Mouse (Mus musculus) MEL (cell line): ENCODE data around the gene Ssu2.

ENCODE experiments used
- CTCF ChIP-seq, 3 experiments: IDR thresholded peaks in 2 of 3; conservative IDR thresholded peaks in 1 of 3; 2 replicates each; pipeline ENCODE4 v1.5.1; 2011 to 2012; ENCODE audit warnings: low read length in 3 of 3, low read depth in 2 of 3, mild to moderate bottlenecking in 2 of 3, improper control_type of control experiment in 1 of 3, inconsistent platforms in 1 of 3, mixed read lengths in 1 of 3, moderate library complexity in 1 of 3; ENCODE audit not compliant: control insufficient read depth in 1 of 3, insufficient read depth in 1 of 3, poor library complexity in 1 of 3, severe bottlenecking in 1 of 3
- ETS1 ChIP-seq: IDR thresholded peaks from 2 replicates; pipeline ENCODE4 v1.6.1; 2012; ENCODE audit warnings: low read depth, mild to moderate bottlenecking, inconsistent platforms, low read length, improper control_type of control experiment, moderate library complexity
- GABPA ChIP-seq: IDR thresholded peaks from 2 replicates; pipeline ENCODE4 v1.6.1; 2012; ENCODE audit warnings: low read depth, mild to moderate bottlenecking, inconsistent platforms, low read length, improper control_type of control experiment, moderate library complexity
- MAX ChIP-seq: IDR thresholded peaks from 2 replicates; pipeline ENCODE4 v1.6.1; 2011; ENCODE audit warnings: low read length, improper control_type of control experiment
- POLR2A ChIP-seq, 2 experiments: IDR thresholded peaks; 2 replicates each; pipeline ENCODE4 v1.6.1; 2011 to 2012; ENCODE audit warnings: low read length in 2 of 2, mild to moderate bottlenecking in 2 of 2, control low read depth in 1 of 2, improper control_type of control experiment in 1 of 2, low read depth in 1 of 2, moderate library complexity in 1 of 2; ENCODE audit not compliant: control insufficient read depth in 1 of 2, insufficient read depth in 1 of 2, poor library complexity in 1 of 2
- SIN3A ChIP-seq: IDR thresholded peaks from 2 replicates; pipeline ENCODE4 v1.6.1; 2012; ENCODE audit warnings: low read length, improper control_type of control experiment, inconsistent platforms
- USF2 ChIP-seq, 2 experiments: IDR thresholded peaks; 2 replicates each; pipeline ENCODE4 v1.6.1; 2011 to 2012; ENCODE audit warnings: improper control_type of control experiment in 2 of 2, low read length in 2 of 2, borderline replicate concordance in 1 of 2, inconsistent platforms in 1 of 2, low read depth in 1 of 2, mild to moderate bottlenecking in 1 of 2; ENCODE audit not compliant: insufficient read depth in 1 of 2
- ZC3H11A ChIP-seq: IDR thresholded peaks from 2 replicates; pipeline ENCODE4 v1.6.1; 2012; ENCODE audit warnings: low read depth, mild to moderate bottlenecking, inconsistent platforms, low read length, improper control_type of control experiment

- no peak for TF ChIP-seq GABPA
- TF ChIP-seq SIN3A: no peak
- no peak for TF ChIP-seq POLR2A (IDR thresholded peaks at IDR 0.05; ENCODE audit: control insufficient read depth in 1 of 2, insufficient read depth in 1 of 2, low read depth in 1 of 2, low read length in 2 of 2, poor library complexity in 1 of 2)
- TF ChIP-seq USF2 (IDR thresholded peaks at IDR 0.05; ENCODE audit: borderline replicate concordance in 1 of 2, insufficient read depth in 1 of 2, low read depth in 1 of 2, low read length in 2 of 2): no peak
- no peak for TF ChIP-seq MAX
- no peak for TF ChIP-seq ETS1
- TF ChIP-seq CTCF (IDR thresholded peaks at IDR 0.05 in 2 of 3, conservative IDR thresholded peaks at IDR 0.05 in 1 of 3; ENCODE audit: control insufficient read depth in 1 of 3, insufficient read depth in 1 of 3, low read depth in 2 of 3, low read length in 3 of 3, poor library complexity in 1 of 3, severe bottlenecking in 1 of 3): no peak
- no peak for TF ChIP-seq ZC3H11A
Observed at GRCm38 (mm10) chr6:112404111-112404510, 16.3 kb upstream of the Ssu2 start.
